Mouse (Mus musculus) forebrain, embryonic 16.5 days (tissue): ENCODE data around the gene Gm7579. TPM values are rescaled to one million over a fixed set of nuclear protein-coding genes. Genes with fewer than 3 reads are reported as not detected.

Experiments used
- polyA plus RNA-seq: library from polyadenylated mRNA; unstranded; fragments of >200 nt; fragmentation: Nextera tagmentation; extraction: Ambion mirVana; gene quantifications from 2 replicates; pipeline ENCODE4 v1.2.1, GENCODE M21; 2015

Gene Gm7579
- polyA plus RNA-seq, 1 experiment from 2014 or later = not detected

Other genes with a start within 250 kb of the Gm7579 start
- 53.2 and 54.2 TPM in 2 replicates for gene Mob2, start 150.8 kb upstream of the Gm7579 start, polyA plus RNA-seq
- gene Dusp8, start 116.0 kb upstream of the Gm7579 start, polyA plus RNA-seq = 84.9 and 98.7 TPM in 2 replicates
- gene Gm45618, start 91.1 kb upstream of the Gm7579 start, polyA plus RNA-seq = 0.34 TPM in 1 of 2 replicates, not detected in the other
- gene Gm39115, start 75.8 kb upstream of the Gm7579 start, polyA plus RNA-seq = not detected in 2 replicates
- not detected in 2 replicates for gene Gm45337, start 67.3 kb upstream of the Gm7579 start, polyA plus RNA-seq
- gene Gm29735, start 54.7 kb upstream of the Gm7579 start, polyA plus RNA-seq = not detected in 2 replicates
- gene Gm4553, start 46.1 kb upstream of the Gm7579 start, polyA plus RNA-seq = not detected in 2 replicates
- not detected in 2 replicates for gene Krtap5-2, start 35.9 kb upstream of the Gm7579 start, polyA plus RNA-seq
- not detected in 2 replicates for gene Gm10153, start 21.5 kb upstream of the Gm7579 start, polyA plus RNA-seq
- not detected in 2 replicates for gene Krtap5-3, start 10.5 kb upstream of the Gm7579 start, polyA plus RNA-seq
- not detected in 2 replicates for gene Krtap5-5, start 18.1 kb downstream of the Gm7579 start, polyA plus RNA-seq
- not detected in 2 replicates for gene Gm40460, start 29.2 kb downstream of the Gm7579 start, polyA plus RNA-seq
- not detected in 2 replicates for gene Gm2431, start 46.5 kb downstream of the Gm7579 start, polyA plus RNA-seq
- not detected in 2 replicates for gene Gm4559, start 62.5 kb downstream of the Gm7579 start, polyA plus RNA-seq
- gene Krtap5-1, start 85.3 kb downstream of the Gm7579 start, polyA plus RNA-seq = not detected in 2 replicates
- not detected in 2 replicates for gene Krtap5-4, start 91.7 kb downstream of the Gm7579 start, polyA plus RNA-seq
- 2.6 and 3.8 TPM in 2 replicates for gene Ifitm10, start 161.9 kb downstream of the Gm7579 start, polyA plus RNA-seq
- not detected in 2 replicates for gene Gm49369, start 170.8 kb downstream of the Gm7579 start, polyA plus RNA-seq
- 203 and 208 TPM in 2 replicates for gene Ctsd, start 176.2 kb downstream of the Gm7579 start, polyA plus RNA-seq
- gene Syt8, start 223.0 kb downstream of the Gm7579 start, polyA plus RNA-seq = not detected in 2 replicates
- 0.89 TPM in 1 of 2 replicates, not detected in the other for gene Tnni2, start 229.9 kb downstream of the Gm7579 start, polyA plus RNA-seq
- gene Lsp1, start 248.9 kb downstream of the Gm7579 start, polyA plus RNA-seq = 3.5 and 5.5 TPM in 2 replicates